Mouse (Mus musculus) gastrocnemius, postnatal 36 days (tissue): ENCODE data around the gene Kbtbd12. TPM values are rescaled to one million over a fixed set of nuclear protein-coding genes. Genes with fewer than 3 reads are reported as not detected.

Source experiments
- DNase-seq, 2 experiments: peaks; one replicate each; pipeline ENCODE4 v3.0.0; 2022
- intact Hi-C: fragments of 180-260 bp; cut with DNase I; formaldehyde crosslinking; loops from one replicate; pipeline ENCODE4 v1.15.1; 2025
- total RNA-seq, 2 experiments: library from RNA; stranded (reverse); gene quantifications; 2 replicates each; pipeline ENCODE4 v1.2.3; 2021

Kbtbd12 gene
- total RNA-seq, 2 experiments from 2014 or later = 72.8 to 73.4 TPM

DNA sequence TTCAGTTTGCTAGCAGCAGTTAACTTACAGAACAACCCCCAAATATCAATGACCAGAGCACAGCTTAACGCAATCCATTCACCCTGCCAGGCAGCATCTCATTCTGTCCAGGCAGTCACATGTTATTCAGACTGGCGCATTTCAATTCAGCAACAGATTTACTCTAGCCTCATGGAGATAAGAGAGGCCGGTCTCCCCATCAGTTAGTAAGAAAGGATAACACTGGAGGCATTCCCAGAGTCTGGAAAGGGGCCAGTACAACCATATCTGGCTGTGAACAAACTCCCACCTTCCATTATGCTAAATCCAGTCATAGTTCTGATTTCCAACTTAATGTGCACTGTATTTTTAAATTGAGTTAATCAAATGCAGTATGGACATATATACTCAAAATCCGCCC lies 123.2 kb downstream of the Kbtbd12 start:
- no peak for DNase-seq
- intact Hi-C loops = no loop called here

DNA sequence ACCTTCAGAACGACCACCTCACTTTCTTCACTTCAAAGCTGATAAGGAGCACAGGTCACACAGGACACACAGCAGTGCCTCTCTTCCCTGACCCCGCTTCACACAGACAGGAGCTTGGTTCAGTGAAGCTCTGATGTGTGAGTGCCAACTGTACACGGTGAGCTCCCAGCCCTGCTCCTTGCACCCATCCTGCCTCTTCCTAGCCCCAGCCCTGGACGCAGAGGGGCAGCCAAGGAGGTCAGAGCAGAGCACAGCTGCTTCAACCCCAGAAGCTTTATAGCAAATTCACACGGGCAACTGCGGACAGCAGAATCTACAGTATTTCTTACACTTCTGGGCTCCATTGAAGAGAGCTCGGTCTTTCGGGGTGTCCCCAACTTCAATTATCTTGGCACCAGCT lies 123.8 kb downstream of the Kbtbd12 start:
- intact Hi-C loops = no loop called here
- no peak for DNase-seq

DNA sequence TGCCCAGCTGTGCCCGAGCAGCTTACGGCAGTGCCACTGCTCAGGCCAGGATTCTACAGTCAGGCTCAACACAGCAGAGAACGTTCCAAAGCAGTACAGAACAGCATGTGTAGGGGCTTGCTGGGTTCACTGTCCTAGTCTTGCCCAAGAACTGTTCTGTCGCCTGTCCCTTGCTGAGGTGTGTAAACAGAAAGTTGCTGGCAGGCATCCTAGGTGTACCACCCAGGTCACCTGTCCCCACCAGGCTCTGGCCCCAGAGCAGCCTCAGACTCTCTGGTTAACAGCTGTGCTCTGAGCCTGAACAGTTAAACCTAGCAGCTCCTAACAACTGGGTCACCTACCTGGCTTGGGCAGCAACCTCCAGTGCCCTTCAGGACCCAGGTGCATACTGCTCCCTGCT lies 134.7 kb downstream of the Kbtbd12 start:
- intact Hi-C loops = loop anchor here (5.0 kb wide), 1 partner anchor 316 kb away; no protein-coding TSS in a partner anchor
- no peak for DNase-seq

DNA sequence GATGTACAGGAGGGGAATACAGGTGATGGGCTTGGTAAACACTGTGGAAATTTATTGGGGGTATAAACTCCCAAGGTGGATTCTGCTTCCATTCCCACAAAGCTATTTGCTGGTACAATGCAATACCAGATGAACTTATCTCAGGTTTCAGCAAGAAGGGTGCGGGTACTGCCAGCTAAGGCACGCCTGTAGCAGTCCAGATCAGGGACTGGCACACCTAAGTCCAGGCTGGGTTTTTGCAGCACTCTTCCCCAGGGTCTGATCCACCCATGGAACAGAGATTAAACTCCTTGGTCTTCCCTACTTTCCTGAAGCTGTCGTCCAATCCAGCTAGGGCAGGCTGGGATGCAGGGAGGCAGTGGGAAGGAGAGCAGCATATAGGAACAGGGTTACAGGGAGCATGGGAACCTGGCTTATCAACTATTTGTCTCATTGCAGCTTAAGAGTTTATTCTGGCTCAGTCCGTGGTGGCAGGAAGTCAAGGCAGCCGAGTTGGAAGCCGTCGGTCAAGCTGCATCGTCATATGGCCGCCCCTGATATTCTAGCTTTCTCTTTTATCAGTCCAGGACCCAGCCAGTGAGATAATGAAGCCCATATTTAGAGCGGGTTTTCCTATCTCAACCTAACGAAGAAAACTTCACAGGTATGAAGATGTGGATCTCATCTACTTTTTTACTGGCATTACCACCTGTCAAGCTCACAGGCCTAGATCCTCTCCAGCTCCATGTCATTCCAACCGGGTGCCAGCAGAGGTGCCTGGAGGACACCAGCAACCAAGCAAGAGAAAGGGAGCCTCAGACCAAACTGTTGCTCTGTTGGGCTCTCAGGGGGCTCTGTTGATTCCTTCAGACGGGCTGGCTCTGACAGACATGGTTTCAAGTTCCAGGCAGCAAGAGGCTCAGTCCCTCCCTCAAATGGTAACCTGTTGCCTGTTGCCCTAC lies 135.4 kb downstream of the Kbtbd12 start:
- intact Hi-C loops = loop anchor here (5.0 kb wide), 1 partner anchor 315 kb away; no protein-coding TSS in a partner anchor
- no peak for DNase-seq

GRCm38 (mm10) chr6:88500405-88500767 lies 137.4 kb downstream of the Kbtbd12 start:
- DNase-seq = no peak
- intact Hi-C loops = loop anchor here (5.0 kb wide), 1 partner anchor 313 kb away; no protein-coding TSS in a partner anchor

DNA sequence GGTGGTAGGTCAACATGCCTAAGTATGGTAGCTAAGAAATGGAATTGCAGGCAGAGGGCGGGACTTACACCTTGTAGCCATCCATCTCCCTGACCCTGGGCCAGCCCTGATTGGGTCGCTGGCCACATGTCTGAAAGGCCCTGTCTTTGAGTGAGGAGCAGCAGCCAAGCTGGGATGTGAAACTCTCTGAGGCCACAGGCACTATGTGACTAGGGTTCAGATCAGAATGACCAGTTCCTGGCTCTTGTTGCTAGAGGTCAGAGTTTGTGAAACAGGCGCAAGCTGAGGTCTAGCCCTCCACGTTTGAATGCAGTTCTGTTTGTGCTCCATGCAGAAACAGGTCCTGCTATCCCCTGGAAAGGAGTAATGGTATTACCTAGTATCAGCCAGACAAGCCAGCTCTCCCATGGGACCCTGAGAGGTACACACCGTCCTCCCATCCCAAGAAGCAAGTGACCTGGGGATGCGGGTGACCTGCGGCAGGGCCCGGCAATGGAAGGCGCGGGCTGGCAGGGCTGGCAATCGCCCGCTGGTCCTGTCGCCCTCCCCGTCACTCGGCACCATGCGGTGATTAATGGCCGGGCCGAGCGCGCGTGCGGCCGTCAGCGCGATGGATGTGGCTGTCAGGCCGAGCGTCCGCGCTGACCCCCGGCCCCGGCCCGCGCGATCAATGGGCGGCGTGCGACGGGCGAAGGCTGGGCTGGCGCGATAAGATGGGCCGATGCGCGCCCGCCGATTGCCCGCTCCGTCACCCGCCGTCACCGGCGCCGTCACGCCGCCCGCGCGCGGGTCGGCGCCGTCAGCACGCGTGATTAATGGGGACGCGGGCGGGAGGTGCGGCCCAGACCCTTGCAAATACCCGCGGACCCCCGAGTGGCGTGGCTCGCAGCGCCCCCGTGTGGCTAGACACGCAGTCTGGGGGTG lies 138.0 kb downstream of the Kbtbd12 start:
- intact Hi-C loops = loop anchor here (5.0 to 10.0 kb wide), 2 partner anchors 312 to 385 kb away; no protein-coding TSS in a partner anchor
- no peak for DNase-seq

Other genes with a start within 250 kb of the Kbtbd12 start
- gene Eefsec, start 191.4 kb downstream of the Kbtbd12 start, total RNA-seq = 1 to 10 TPM; 6.8 TPM
- gene Ruvbl1, start 172.5 kb downstream of the Kbtbd12 start, total RNA-seq = 10 to 100 TPM; 19.4 to 19.7 TPM
- gene Sec61a1, start 119.0 kb downstream of the Kbtbd12 start, total RNA-seq = 10 to 100 TPM; 18.5 to 20.2 TPM
- 10 to 100 TPM; 36.6 to 37.6 TPM for gene Mgll, start 86.5 kb upstream of the Kbtbd12 start, total RNA-seq
- gene Abtb1, start 204.0 kb upstream of the Kbtbd12 start, total RNA-seq = 10 to 100 TPM; 19.2 to 21.0 TPM
- gene Podxl2, start 237.1 kb upstream of the Kbtbd12 start, total RNA-seq = 10 to 100 TPM; 45.1 to 50.5 TPM